Mouse (Mus musculus) midbrain, embryonic 11.5 days (tissue): Measurements from ENCODE around the gene Tm4sf19. TPM values are rescaled to one million over a fixed set of nuclear protein-coding genes. Genes with fewer than 3 reads are reported as not detected.

ENCODE experiments used
- ATAC-seq: fragments of 200-750 bp; cut with Nextera tagmentation; 2 replicates; pipeline ENCODE4 v1.8.0; 2017; ENCODE audit warnings: moderate TSS enrichment, moderate library complexity; ENCODE audit not compliant: low FRiP score
- DNase-seq: peaks from one replicate; pipeline ENCODE4 v3.0.0; 2015; ENCODE audit warnings: low spot score; ENCODE audit errors: missing footprints
- H3K27ac ChIP-seq: fragments of 300-500 bp; sonication (generic); 2 replicates; pipeline ENCODE4 v1.5.1; 2014; ENCODE audit warnings: low read depth, low read length
- H3K27me3 ChIP-seq: fragments of 300-500 bp; sonication (generic); 2 replicates; pipeline ENCODE4 v1.6.1; 2014; ENCODE audit warnings: mild to moderate bottlenecking, low read length, moderate library complexity, mixed read lengths; ENCODE audit not compliant: control insufficient read depth, insufficient read depth
- H3K36me3 ChIP-seq: fragments of 300-500 bp; sonication (generic); 2 replicates; pipeline ENCODE4 v1.6.1; 2014; ENCODE audit warnings: mild to moderate bottlenecking, low read length, moderate library complexity, mixed read lengths; ENCODE audit not compliant: control insufficient read depth, insufficient read depth
- H3K4me1 ChIP-seq: fragments of 300-500 bp; sonication (generic); 2 replicates; pipeline ENCODE4 v1.6.1; 2014; ENCODE audit warnings: low read length; ENCODE audit not compliant: control insufficient read depth, insufficient read depth
- H3K4me2 ChIP-seq: fragments of 300-500 bp; sonication (generic); 2 replicates; pipeline ENCODE4 v1.6.1; 2014; ENCODE audit warnings: mild to moderate bottlenecking, moderate library complexity
- H3K4me3 ChIP-seq: fragments of 300-500 bp; sonication (generic); 2 replicates; pipeline ENCODE4 v1.5.1; 2014; ENCODE audit warnings: low read depth, low read length
- H3K9ac ChIP-seq: fragments of 300-500 bp; sonication (generic); 2 replicates; pipeline ENCODE4 v1.6.1; 2014; ENCODE audit warnings: low read length
- H3K9me3 ChIP-seq: fragments of 300-500 bp; sonication (generic); 2 replicates; pipeline ENCODE4 v1.6.1; 2016; ENCODE audit warnings: low read length; ENCODE audit not compliant: control insufficient read depth
- WGBS: fragments of 180-500 bp; shearing (Covaris S2); extraction: QIAGEN DNeasy Blood & Tissue Kit; methylation state at CpG from one replicate; pipeline ENCODE4 v1.1.7; 2014; 5-methylcytosine and 5-hydroxymethylcytosine counted together
- polyA plus RNA-seq: library from polyadenylated mRNA; unstranded; fragments of >200 nt; fragmentation: Nextera tagmentation; extraction: Ambion mirVana; gene quantifications from 2 replicates; pipeline ENCODE4 v1.2.1, GENCODE M21; 2014

Gene Tm4sf19
- polyA plus RNA-seq, 1 experiment from 2014 or later: not detected

DNA sequence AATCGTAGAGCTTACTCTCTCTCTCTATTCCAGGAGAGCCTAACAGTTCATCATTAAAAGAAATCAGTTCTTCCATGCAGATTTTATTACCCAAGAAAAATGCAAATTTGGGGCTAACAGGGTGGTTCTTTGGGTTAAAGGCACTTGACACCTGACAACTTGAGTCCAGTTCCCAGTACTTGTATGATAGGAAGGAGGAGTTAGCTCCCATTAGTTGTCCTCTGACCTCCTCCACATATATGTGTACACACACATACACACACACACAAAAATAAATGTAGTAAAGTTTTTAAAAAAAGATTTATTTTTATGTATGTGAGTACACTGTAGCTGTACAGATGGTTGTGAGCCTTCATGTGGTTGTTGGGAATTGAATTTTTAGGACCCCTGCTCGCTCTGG is 49.8 kb downstream of the Tm4sf19 start:
- peaks cover 3% of the 10 kb centered on the region; the same call in 1 of the 2 replicates for H3K36me3 ChIP-seq
- no peaks in the 10 kb centered on the region for H3K27me3 ChIP-seq
- H3K9me3 ChIP-seq: no peaks in the 10 kb centered on the region
- H3K4me3 ChIP-seq: no peak overlapping the region
- H3K9ac ChIP-seq: no peak overlapping the region
- no peaks in the 10 kb centered on the region for H3K4me1 ChIP-seq
- 95% methylated on average over 2 of the region's 2 CpGs for WGBS
- H3K27ac ChIP-seq: no peak overlapping the region
- DNase-seq: no peak
- H3K4me2 ChIP-seq: no peak overlapping the region
- no peak for ATAC-seq

DNA sequence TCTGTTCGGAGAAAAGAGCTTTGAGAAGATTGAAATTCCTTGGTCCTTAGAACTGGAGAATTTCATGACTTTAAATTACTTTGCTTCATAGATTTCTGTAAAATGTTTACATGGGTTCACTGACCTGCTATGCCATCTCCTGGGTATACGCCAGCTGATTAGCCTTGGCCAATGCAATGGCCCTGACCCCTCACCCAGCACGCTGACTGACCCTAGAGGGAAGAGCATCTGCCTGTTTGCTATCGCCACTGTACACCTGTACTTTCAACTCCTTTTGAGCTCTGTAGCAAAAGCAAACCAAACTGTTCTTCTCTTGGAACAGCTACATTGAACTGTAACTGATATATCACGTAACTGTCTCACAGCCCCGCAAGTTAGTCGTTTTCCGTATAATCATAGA is 52.8 kb downstream of the Tm4sf19 start:
- peaks cover 3% of the 10 kb centered on the region; the same call in 1 of the 2 replicates for H3K36me3 ChIP-seq
- H3K4me1 ChIP-seq: no peaks in the 10 kb centered on the region
- no peak overlapping the region for H3K4me3 ChIP-seq
- no peak overlapping the region for H3K9ac ChIP-seq
- no peak overlapping the region for H3K4me2 ChIP-seq
- H3K27ac ChIP-seq: no peak overlapping the region
- no peaks in the 10 kb centered on the region for H3K9me3 ChIP-seq
- DNase-seq (no peak), ATAC-seq (no peak)
- no peaks in the 10 kb centered on the region for H3K27me3 ChIP-seq
- WGBS: 95% methylated on average over 8 of the region's 8 CpGs

- DNase-seq (no peak), ATAC-seq (no peak)
- H3K9ac ChIP-seq: no peak overlapping the region
- no peaks in the 10 kb centered on the region for H3K27me3 ChIP-seq
- H3K9me3 ChIP-seq: no peaks in the 10 kb centered on the region
- peaks cover 3% of the 10 kb centered on the region; the same call in 1 of the 2 replicates for H3K36me3 ChIP-seq
- H3K27ac ChIP-seq: no peak overlapping the region
- 84% methylated on average over 5 of the region's 5 CpGs for WGBS
- H3K4me1 ChIP-seq: no peaks in the 10 kb centered on the region
- H3K4me2 ChIP-seq: no peak overlapping the region
- no peak overlapping the region for H3K4me3 ChIP-seq
Measured at GRCm38 (mm10) chr16:32454646-32455045, 54.3 kb downstream of the Tm4sf19 start.

DNA sequence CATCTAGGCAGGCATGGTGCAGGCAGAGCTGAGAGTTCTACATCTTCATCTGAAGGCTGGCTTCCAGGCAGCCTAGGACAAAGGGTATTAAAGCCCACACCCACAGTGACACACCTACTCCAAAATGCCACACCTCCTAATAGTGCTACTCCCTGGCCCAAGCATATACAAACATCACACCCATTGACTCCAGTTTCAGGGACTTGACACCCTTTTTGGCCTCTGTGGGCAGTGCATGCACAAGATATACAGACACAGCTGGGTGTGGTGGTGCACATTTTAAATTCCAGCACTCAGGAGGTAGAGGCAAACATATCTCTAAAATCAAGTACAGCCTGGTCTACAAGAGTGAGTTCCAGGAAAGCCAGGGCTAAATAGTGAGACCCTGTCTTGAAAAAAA is 55.8 kb downstream of the Tm4sf19 start:
- Histone ChIP-seq H3K36me3 (peaks cover 3% of the 10 kb centered on the region; the same call in 1 of the 2 replicates), H3K4me1 (no peaks in the 10 kb centered on the region), H3K27ac (no peak overlapping the region), H3K27me3 (no peaks in the 10 kb centered on the region), H3K9me3 (no peaks in the 10 kb centered on the region), H3K4me3 (no peak overlapping the region), H3K4me2 (no peak overlapping the region), H3K9ac (no peak overlapping the region)
- ATAC-seq (no peak), DNase-seq (no peak)

- Histone ChIP-seq H3K4me1 (no peaks in the 10 kb centered on the region), H3K27me3 (no peaks in the 10 kb centered on the region), H3K36me3 (peaks cover under 1% of the 10 kb centered on the region; the same call in 1 of the 2 replicates), H3K9me3 (no peaks in the 10 kb centered on the region), H3K4me2 (no peak overlapping the region), H3K9ac (no peak overlapping the region), H3K27ac (no peak overlapping the region), H3K4me3 (no peak overlapping the region)
- WGBS: 88% methylated on average over 1 of the region's 1 CpGs
- DNase-seq (no peak), ATAC-seq (no peak)
Measured at GRCm38 (mm10) chr16:32456761-32457160, 56.5 kb downstream of the Tm4sf19 start.

Other genes with a start within 250 kb of the Tm4sf19 start
- gene Nrros, start 234.9 kb upstream of the Tm4sf19 start, polyA plus RNA-seq: 7.4 and 10.3 TPM in 2 replicates
- gene Bex6, start 220.7 kb upstream of the Tm4sf19 start, polyA plus RNA-seq: 0.23 TPM in 1 of 2 replicates, not detected in the other
- 22.1 and 22.8 TPM in 2 replicates for gene Fbxo45, start 153.3 kb upstream of the Tm4sf19 start, polyA plus RNA-seq
- 16.4 and 19.0 TPM in 2 replicates for gene Wdr53, start 153.3 kb upstream of the Tm4sf19 start, polyA plus RNA-seq
- not detected in 2 replicates for gene Smco1, start 129.0 kb upstream of the Tm4sf19 start, polyA plus RNA-seq
- gene Rnf168, start 123.0 kb upstream of the Tm4sf19 start, polyA plus RNA-seq: 23.9 and 25.0 TPM in 2 replicates
- 25.2 and 28.6 TPM in 2 replicates for gene Ubxn7, start 68.2 kb upstream of the Tm4sf19 start, polyA plus RNA-seq
- gene Tctex1d2, start 19.2 kb downstream of the Tm4sf19 start, polyA plus RNA-seq: 31.1 and 32.7 TPM in 2 replicates
- gene Pcyt1a, start 30.4 kb downstream of the Tm4sf19 start, polyA plus RNA-seq: 41.6 and 42.3 TPM in 2 replicates
- 0.26 and 0.36 TPM in 2 replicates for gene Slc51a, start 87.4 kb downstream of the Tm4sf19 start, polyA plus RNA-seq
- gene Zdhhc19, start 95.8 kb downstream of the Tm4sf19 start, polyA plus RNA-seq: not detected in 2 replicates
- gene Tfrc, start 208.4 kb downstream of the Tm4sf19 start, polyA plus RNA-seq: 87.1 and 89.3 TPM in 2 replicates
- gene Tnk2, start 243.4 kb downstream of the Tm4sf19 start, polyA plus RNA-seq: 6.1 and 6.6 TPM in 2 replicates